Mouse (Mus musculus) urinary bladder, adult 2 months (tissue): ENCODE data around the gene Mpst. TPM values are rescaled to one million over a fixed set of nuclear protein-coding genes. Genes with fewer than 3 reads are reported as not detected.

ENCODE experiments used
- DNase-seq: peaks from one replicate; pipeline ENCODE4 v3.0.0; 2022; ENCODE audit warnings: low spot score
- polyA plus RNA-seq: library from polyadenylated mRNA; depleted of rRNA; stranded (reverse); fragments of >200 nt; gene quantifications from 2 replicates; pipeline ENCODE4 v1.2.3, GENCODE M21; 2012

Gene Mpst
- polyA plus RNA-seq, 1 experiment: 82.5 TPM

- DNase-seq: no peak
Observed at GRCm38 (mm10) chr15:78403896-78404295, 2.3 kb upstream of the Mpst start.

GRCm38 (mm10) chr15:78405098-78405497 is 1.1 kb upstream of the Mpst start:
- no peak for DNase-seq

GRCm38 (mm10) chr15:78405517-78406211 is 552 bp upstream of the Mpst start, which contains the start of gene Tst:
Gene Tst (minus strand): TSS chr15:78405907.
- DNase-seq: peak; percentile 72

GRCm38 (mm10) chr15:78409570-78410052 is 3.4 kb downstream of the Mpst start:
- DNase-seq: no peak

GRCm38 (mm10) chr15:78413083-78413718 is 7.0 kb downstream of the Mpst start:
- DNase-seq: no peak

GRCm38 (mm10) chr15:78413719-78414117 is 7.5 kb downstream of the Mpst start:
- DNase-seq: no peak

- DNase-seq: no peak
Observed at GRCm38 (mm10) chr15:78414157-78414556, 7.9 kb downstream of the Mpst start.

- DNase-seq: no peak
Observed at GRCm38 (mm10) chr15:78416937-78417336, 10.7 kb downstream of the Mpst start.

- DNase-seq: no peak
Observed at GRCm38 (mm10) chr15:78420395-78420794, 14.2 kb downstream of the Mpst start.

GRCm38 (mm10) chr15:78422046-78422956 is 16.1 kb downstream of the Mpst start:
- peak; percentile 74 for DNase-seq

GRCm38 (mm10) chr15:78424507-78424906 is 18.3 kb downstream of the Mpst start:
- DNase-seq: no peak

GRCm38 (mm10) chr15:78425230-78425629 is 19.0 kb downstream of the Mpst start:
- DNase-seq: no peak

- peak; percentile 57 for DNase-seq
Observed at GRCm38 (mm10) chr15:78428391-78429138, 22.3 kb downstream of the Mpst start, which contains the start of gene Kctd17. Gene Kctd17 (plus strand): TSS chr15:78428564.

- DNase-seq: no peak
Observed at GRCm38 (mm10) chr15:78429139-78429459, 22.9 kb downstream of the Mpst start.

GRCm38 (mm10) chr15:78429871-78430622 is 23.8 kb downstream of the Mpst start:
- DNase-seq: no peak

GRCm38 (mm10) chr15:78430874-78431273 is 24.7 kb downstream of the Mpst start:
- DNase-seq: no peak

- no peak for DNase-seq
Observed at GRCm38 (mm10) chr15:78431541-78432121, 25.4 kb downstream of the Mpst start.

GRCm38 (mm10) chr15:78434896-78435520 is 28.8 kb downstream of the Mpst start:
- DNase-seq: no peak

GRCm38 (mm10) chr15:78435681-78436080 is 29.5 kb downstream of the Mpst start:
- no peak for DNase-seq
